Mouse (Mus musculus): ENCODE measurements around the gene Tspan5. TPM values are rescaled to one million over a fixed set of nuclear protein-coding genes. Genes with fewer than 3 reads are reported as not detected.

Tspan5 gene
- total RNA-seq, 2 experiments from 2014 or later: 31.2 to 39.1 TPM

DNA sequence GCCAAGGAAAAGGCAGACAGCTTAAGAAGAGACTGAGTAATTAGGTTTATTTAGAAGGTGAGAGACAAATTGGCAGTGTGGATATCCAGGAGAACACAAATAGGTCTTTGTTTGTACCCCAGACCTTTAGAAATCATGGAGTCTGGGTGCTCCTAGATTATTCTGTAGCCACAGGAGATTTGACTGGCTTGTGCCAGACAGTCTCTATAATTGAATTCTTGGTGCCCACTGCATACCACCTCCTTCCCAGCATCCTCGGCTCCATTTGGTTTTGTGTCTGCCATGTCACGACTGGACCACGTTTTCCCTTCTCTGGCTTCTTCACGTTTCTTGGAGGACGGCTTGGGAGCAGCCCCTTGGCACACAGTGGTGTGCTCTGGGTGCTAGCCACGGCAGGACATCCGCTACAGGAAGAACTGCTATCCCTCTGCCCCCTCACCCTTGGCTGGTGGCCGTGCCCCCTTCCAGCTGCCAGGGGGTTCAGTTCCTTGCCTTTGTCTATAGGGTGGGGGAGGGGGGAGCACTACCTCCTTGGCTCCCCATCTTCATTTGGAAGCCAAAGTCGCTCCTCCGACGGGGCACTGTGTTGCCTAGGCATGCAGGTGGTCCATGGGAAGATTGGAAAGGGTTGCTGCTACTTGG, 61.6 kb downstream of the Tspan5 start:
- no peak for ATAC-seq (replicated peaks; ENCODE audit: poor library complexity, severe bottlenecking)

GRCm38 (mm10) chr3:138804104-138805048, 62.4 kb downstream of the Tspan5 start:
- ATAC-seq (replicated peaks; ENCODE audit: poor library complexity, severe bottlenecking): peak; percentile 66

DNA sequence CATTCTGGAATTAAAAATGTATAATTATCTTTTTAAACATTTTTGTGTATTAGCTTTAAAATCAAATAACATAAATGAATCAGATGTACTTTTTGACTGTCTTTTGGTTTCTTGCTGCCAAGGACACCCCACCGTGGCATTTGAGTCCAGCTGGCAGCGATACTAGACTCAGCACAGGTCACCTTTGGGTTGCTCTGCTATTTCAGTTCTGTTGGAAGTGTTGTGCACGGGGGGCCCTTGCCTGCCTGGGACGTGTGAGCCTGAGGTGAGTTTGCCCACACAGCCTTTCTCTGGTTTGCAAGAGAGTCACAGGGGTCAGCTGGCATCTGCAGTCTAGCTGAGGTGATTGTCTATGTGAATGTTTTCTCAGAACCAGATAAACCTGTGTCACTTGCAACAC, 65.8 kb downstream of the Tspan5 start:
- ATAC-seq (replicated peaks; ENCODE audit: poor library complexity, severe bottlenecking): no peak

GRCm38 (mm10) chr3:138809509-138809908, 67.5 kb downstream of the Tspan5 start:
- ATAC-seq (replicated peaks; ENCODE audit: poor library complexity, severe bottlenecking): no peak

DNA sequence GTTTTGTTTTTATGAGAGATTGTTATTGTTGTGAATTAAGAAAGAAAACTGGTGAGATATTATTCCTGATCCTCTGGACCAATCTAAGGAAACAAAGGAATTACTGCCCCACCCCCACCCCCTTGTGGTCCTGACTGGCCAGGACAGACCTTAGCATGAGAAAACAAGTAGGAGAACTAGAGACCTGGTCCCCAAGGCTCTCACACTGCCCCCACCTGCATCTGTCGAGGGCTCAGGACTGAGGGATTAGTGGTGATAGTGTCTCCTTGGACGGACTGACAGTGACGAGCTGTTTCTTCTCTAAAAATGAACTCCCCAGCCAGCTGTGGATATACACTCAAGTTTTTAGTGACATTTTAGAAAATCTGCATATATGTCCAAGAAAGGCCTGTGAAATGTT, 70.6 kb downstream of the Tspan5 start:
- no peak for ATAC-seq (replicated peaks; ENCODE audit: poor library complexity, severe bottlenecking)

DNA sequence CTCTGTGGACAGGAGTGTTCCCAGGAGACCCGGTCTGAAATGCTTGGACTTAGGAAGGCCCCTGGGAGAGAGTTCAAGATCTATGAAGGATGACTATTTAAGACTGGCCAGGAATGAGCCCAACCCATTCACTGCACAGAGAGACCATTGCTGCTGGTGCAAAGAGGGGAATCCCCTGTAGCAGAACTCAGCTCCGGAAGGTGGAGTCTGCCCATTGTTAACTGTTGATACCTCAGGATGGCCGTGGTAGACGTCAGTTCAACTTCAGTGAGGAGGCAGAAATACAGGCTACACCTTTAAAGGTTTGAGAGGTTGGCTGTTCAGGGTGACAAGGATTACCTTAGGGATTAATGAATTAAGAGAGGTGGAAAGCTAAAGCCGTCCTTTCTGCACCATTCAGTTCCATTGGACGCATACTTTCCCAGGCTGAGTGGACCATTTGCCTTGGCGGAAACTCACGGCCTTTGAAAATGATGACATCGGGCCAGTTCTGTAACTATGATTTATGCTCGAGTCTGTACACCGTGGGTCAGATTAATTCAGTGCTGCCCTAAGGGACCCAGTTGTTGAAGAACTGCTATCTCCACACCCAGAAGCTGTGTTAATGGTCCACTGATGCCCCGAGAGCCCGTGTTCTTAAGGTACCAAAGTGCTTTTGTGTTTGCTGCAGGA, 71.3 kb downstream of the Tspan5 start:
- no peak for ATAC-seq (replicated peaks; ENCODE audit: poor library complexity, severe bottlenecking)

- ATAC-seq (replicated peaks; ENCODE audit: poor library complexity, severe bottlenecking): no peak
These were observed 72.5 kb downstream of the Tspan5 start for GRCm38 (mm10) chr3:138814457-138814856.

GRCm38 (mm10) chr3:138815127-138815837, 73.3 kb downstream of the Tspan5 start:
- ATAC-seq (replicated peaks; ENCODE audit: poor library complexity, severe bottlenecking): peak; percentile 73

- ATAC-seq (replicated peaks; ENCODE audit: poor library complexity, severe bottlenecking): no peak
These were observed 75.1 kb downstream of the Tspan5 start for GRCm38 (mm10) chr3:138816888-138817656.

GRCm38 (mm10) chr3:138819862-138820261, 77.9 kb downstream of the Tspan5 start:
- no peak for ATAC-seq (replicated peaks; ENCODE audit: poor library complexity, severe bottlenecking)

- ATAC-seq (replicated peaks; ENCODE audit: poor library complexity, severe bottlenecking): no peak
These were observed 78.3 kb downstream of the Tspan5 start for GRCm38 (mm10) chr3:138820296-138820695.

DNA sequence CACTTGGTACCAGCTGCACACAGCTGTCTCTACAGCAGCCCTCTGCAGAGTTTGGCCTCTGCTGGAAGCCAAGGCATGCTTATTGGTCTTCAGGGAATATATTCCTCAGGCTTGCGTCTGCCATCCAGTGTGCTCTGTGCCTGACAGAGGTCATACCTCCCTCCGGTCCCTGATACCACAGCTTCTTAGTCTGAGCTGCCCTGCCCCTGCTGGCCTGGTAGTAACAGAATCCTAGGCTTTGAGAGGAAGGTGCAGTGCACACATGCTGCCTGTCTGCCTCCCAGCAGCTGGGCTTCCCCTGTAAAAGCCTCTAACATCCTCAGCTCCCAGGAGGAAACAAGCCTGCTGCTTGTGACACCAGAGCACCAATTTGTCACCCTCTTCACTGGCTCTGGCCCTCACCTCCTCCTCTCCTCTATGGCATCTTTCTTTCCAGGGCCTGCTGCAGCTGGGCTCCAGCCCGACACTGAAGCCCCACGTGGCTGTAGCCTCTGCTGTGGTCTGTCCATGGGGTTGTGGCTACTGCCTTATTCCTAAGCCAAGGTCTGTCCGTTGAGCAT, 80.0 kb downstream of the Tspan5 start:
- ATAC-seq (replicated peaks; ENCODE audit: poor library complexity, severe bottlenecking): no peak

DNA sequence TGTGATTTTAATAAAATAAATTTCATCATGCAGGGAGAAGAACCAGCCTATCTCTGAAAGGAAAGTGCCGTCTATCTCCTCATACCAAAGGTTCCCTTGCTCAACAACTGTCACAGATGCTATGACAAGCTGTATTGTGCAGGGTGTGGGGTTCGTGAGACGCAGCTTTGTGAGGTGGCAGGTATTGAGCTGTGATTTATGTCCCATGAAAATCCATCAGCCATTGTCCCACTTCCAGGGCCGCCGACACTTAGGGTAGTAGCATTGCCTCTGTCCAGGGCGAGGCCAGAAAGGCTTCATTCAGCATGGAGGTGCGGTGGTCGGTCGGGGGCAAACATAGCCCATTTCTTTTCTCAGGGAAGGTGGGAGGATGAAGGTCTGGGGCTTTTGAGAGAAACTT, 81.9 kb downstream of the Tspan5 start:
- no peak for ATAC-seq (replicated peaks; ENCODE audit: poor library complexity, severe bottlenecking)

DNA sequence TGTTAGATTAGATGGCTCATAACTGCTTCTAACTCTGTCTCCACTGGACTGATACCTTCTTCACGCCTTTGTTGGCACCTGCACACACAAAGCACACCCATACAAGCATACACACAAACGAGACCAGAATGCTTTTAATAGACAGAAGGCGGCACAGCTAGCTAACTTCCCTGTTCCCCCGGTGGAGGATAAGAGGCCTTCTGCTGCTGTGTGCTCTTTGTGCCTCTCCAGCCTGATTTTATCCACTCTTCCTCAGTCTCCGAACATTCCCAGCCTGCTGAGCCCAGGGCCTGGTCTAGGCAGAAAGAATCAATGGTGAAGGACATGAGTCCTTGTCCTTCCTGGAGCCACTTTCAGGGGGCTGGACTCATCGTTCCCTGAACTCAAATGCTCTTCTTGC, 83.3 kb downstream of the Tspan5 start:
- ATAC-seq (replicated peaks; ENCODE audit: poor library complexity, severe bottlenecking): no peak

DNA sequence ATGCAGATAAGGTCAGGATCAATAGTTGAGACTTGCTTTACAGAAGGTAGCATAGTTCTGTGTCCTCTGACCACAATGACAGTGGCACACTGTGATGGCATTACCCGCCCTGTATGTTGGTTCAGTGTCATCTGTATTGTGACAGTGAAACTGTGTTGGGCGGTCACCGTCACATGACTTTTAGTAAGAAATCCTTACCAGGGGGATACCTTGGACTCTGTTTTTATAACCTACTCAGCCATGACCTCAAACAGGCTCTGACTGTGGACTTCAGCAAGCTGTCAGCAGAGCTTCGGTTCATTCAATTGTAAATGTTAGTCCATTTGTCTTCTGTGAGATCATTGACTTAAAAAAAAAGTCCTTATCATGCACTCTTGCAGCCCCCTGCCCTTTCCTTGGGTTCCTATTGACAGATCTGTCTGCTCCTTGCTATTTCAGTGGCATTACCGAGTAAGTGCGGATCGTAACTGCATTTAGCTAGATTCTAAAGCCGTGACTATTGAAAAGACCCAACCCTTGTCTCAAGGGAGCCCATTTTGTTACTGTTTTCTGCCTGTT, 84.3 kb downstream of the Tspan5 start:
- ATAC-seq (replicated peaks; ENCODE audit: poor library complexity, severe bottlenecking): no peak

DNA sequence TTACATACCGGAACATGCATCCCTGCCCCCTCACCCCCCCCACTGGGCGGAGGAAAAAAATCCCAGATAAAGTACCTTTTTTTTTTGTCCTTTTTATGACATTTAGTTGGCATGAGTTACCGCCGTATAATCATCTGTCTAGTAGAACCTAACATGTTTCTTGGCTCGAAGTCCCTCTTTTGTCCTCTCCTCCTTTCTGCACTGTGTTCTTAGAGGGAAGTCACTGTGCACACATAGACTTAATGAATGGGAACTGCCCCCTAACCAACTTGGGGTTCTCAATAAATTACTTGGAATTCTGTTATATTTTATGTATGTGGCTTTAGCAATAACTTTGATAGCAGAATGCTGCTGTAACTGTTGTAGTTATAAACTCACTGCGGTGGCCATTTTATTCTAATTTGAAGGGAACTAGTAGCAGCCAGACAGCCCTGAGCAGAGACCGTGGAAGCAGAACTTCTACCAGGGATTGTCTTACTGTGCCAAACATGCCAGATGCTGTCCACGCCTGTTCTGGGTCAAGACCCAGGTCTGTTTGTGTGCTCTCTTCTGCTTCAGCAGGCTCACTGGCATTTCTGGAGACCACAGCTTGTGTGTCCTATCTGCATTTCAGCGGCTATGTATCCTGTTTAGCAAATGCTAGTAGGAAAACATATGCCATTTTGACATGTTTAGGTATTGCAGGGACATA, 91.0 kb downstream of the Tspan5 start:
- no peak for ATAC-seq (replicated peaks; ENCODE audit: poor library complexity, severe bottlenecking)

- no peak for ATAC-seq (replicated peaks; ENCODE audit: poor library complexity, severe bottlenecking)
These were observed 92.2 kb downstream of the Tspan5 start for GRCm38 (mm10) chr3:138834174-138834573.

GRCm38 (mm10) chr3:138836937-138837336, 94.9 kb downstream of the Tspan5 start:
- no peak for ATAC-seq (replicated peaks; ENCODE audit: poor library complexity, severe bottlenecking)

DNA sequence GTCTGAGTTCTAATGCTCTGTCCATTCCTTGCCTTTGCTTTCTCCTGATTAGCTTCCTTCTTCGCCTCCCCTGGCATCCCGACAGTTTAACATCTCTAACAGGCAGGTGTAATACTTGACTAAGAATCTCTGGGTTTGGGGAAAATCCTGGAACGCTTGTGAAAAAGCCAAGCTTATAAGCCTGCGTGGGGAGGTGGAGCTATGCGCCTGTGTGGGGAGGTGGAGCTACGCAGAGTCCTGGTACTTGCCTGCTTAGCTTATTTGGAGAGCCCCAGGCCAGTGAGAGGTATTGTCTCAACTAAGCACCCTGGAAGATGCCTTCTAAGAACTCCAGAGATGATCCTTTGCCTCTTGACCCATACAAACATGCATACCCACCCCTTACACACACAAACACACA, 95.7 kb downstream of the Tspan5 start:
- ATAC-seq (replicated peaks; ENCODE audit: poor library complexity, severe bottlenecking): no peak

Data from granulocyte monocyte progenitor cell, adult 5-6 weeks (primary cell).